Mouse (Mus musculus) small intestine, adult 2 months (tissue): ENCODE measurements at regions not wholly inside any gene's neighbourhood (a gene's known extent, or its start where the extent isn't known, plus 50 kb on each side); places are given as distances from the start of the nearest gene placed in this dataset.
"Not testable (repeated sequence)": the region's sequence is repeated elsewhere in the genome, so short reads cannot be mapped to it uniquely, and the experiment has no call there.

ENCODE experiments used
- H3K27ac ChIP-seq: fragments of 200-500 bp; 2 replicates; pipeline ENCODE4 v1.5.1; 2012; ENCODE audit warnings: low read depth, low read length, control low read depth, inconsistent platforms; ENCODE audit not compliant: insufficient read depth
- H3K27me3 ChIP-seq: fragments of 200-500 bp; 2 replicates; pipeline ENCODE4 v1.6.1; 2012; ENCODE audit warnings: mild to moderate bottlenecking, moderate library complexity, low read length, inconsistent platforms; ENCODE audit not compliant: control insufficient read depth, insufficient read depth
- H3K36me3 ChIP-seq: fragments of 200-500 bp; 2 replicates; pipeline ENCODE4 v1.6.1; 2012; ENCODE audit warnings: mild to moderate bottlenecking, low read length, control low read depth, inconsistent platforms; ENCODE audit not compliant: control insufficient read depth, insufficient read depth
- H3K4me1 ChIP-seq: fragments of 200-500 bp; 2 replicates; pipeline ENCODE4 v1.6.1; 2012; ENCODE audit warnings: low read length, inconsistent platforms, mixed read lengths; ENCODE audit not compliant: control insufficient read depth, insufficient read depth, insufficient read length
- H3K4me3 ChIP-seq: fragments of 200-500 bp; 2 replicates; pipeline ENCODE4 v1.5.1; 2012; ENCODE audit warnings: low read depth, mild to moderate bottlenecking, control low read depth, inconsistent platforms, low read length, moderate library complexity
- CTCF ChIP-seq: fragments of 200-500 bp; IDR thresholded peaks from 2 replicates; pipeline ENCODE4 v1.5.1; 2012; ENCODE audit warnings: low read depth, mild to moderate bottlenecking, control low read depth, inconsistent platforms, low read length, moderate library complexity, mixed read lengths; ENCODE audit not compliant: insufficient replicate concordance, insufficient read length; ENCODE audit errors: extremely low read depth
- POLR2A ChIP-seq: fragments of 200-500 bp; IDR thresholded peaks from 2 replicates; pipeline ENCODE4 v1.6.1; 2012; ENCODE audit warnings: low read depth, mild to moderate bottlenecking, control low read depth, inconsistent platforms, low read length, moderate library complexity
- WGBS: fragments of 180-500 bp; shearing (Covaris S2); methylation state at CpG from one replicate; pipeline ENCODE4 v1.1.7; 2018; 5-methylcytosine and 5-hydroxymethylcytosine counted together

DNA sequence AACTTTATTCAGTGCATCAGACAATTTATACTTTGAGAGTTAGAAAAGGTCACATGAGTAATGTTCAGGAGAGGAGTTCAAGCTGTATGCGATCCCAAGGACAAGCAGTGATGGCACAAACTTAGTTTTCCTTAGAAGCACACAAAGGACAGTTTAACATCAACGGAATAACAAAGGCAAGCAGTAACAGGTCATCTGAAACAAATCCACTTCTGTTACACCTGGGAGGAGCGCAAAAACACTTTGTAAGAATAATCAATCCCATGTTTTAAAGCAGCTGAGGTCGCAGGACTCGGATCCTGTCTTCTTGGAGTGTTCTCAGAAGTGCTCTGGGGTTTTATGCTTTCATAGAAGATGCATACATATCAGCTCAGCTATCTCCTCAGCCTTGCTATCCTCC is 183.7 kb upstream of the Tmc3 start:
- no peak overlapping the region for H3K4me3 ChIP-seq
- H3K4me1 ChIP-seq = no peaks in the 10 kb centered on the region
- TF ChIP-seq POLR2A (no peak), CTCF (no peak)
- 81% methylated on average over 5 of the region's 5 CpGs for WGBS
- no peaks in the 10 kb centered on the region for H3K36me3 ChIP-seq
- H3K27ac ChIP-seq = no peak overlapping the region
- H3K27me3 ChIP-seq = no peaks in the 10 kb centered on the region

DNA sequence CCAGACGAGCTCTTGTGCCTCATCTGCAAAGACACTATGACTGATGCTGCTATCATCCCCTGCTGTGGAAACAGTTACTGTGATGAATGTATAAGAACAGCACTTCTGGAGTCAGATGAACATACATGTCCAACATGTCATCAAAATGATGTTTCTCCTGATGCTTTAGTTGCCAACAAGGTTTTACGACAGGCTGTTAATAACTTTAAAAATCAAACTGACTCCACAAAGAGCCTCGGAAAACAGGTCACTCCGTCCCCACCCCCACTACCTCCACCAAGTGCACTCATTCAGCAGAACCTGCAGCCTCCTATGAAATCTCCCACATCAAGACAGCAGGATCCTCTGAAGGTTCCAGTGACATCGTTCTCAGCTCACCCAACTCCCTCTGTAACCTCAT is 172.0 kb upstream of the Tmc3 start:
- not testable (repeated sequence) for H3K4me1 ChIP-seq, H3K27ac ChIP-seq, H3K27me3 ChIP-seq, H3K4me3 ChIP-seq, H3K36me3 ChIP-seq
- WGBS = 66% methylated on average over 5 of the region's 5 CpGs

DNA sequence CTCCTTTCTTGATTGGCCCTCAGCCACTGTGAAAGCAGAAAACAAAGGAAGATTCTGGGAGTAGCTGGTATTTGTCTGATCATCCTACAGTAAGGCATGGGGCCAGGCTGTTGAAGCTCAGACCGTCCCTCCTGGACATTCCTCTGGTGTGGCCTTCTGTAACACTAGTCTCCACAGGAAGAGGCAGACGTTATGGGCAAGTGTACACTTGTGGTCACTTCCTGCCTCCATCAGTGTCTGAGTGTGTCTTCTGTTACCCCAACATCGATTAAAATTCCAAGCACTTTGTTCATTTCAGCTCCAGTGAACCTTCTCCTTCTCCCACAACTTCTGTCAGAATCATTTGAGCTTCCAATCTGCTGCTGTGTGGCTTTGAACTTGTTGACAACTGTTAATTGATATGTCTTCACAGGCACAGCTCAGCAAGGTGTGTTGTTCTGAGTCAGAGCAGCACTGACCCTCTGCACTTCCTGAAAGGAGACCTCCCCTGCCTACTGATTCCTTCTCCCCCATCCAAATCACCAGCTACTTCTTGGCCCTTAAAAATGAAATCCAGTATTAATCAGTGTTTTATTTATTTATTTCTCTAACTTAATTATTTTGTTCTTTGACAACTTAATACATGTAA is 154.7 kb upstream of the Tmc3 start:
- Histone ChIP-seq H3K27ac (no peak overlapping the region), H3K4me3 (no peak overlapping the region), H3K4me1 (no peaks in the 10 kb centered on the region), H3K36me3 (no peaks in the 10 kb centered on the region), H3K27me3 (no peaks in the 10 kb centered on the region)
- WGBS = 69% methylated on average over 3 of the region's 3 CpGs
- no peak for TF ChIP-seq CTCF
- TF ChIP-seq POLR2A = no peak

DNA sequence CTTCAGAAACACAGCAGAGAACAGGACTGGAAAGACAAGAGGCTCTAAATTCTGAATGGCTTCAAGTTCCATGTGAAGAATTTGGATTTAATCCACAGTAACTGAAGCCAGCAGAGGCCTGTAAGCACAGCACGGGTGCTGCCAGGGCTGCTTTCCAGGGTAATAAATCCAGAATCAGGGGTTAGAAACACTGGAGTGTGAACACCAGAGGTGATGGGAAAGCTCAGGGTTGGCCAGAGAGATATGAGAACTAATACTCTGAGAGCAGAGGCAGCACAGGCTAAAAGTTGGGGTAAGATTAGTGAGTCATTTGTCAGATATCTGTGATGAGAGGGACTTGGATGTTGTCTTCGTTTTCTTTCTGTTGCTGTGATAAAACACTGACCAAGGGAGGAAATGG is 153.6 kb upstream of the Tmc3 start:
- 21% methylated on average over 2 of the region's 2 CpGs for WGBS
- H3K27ac ChIP-seq = no peak overlapping the region

DNA sequence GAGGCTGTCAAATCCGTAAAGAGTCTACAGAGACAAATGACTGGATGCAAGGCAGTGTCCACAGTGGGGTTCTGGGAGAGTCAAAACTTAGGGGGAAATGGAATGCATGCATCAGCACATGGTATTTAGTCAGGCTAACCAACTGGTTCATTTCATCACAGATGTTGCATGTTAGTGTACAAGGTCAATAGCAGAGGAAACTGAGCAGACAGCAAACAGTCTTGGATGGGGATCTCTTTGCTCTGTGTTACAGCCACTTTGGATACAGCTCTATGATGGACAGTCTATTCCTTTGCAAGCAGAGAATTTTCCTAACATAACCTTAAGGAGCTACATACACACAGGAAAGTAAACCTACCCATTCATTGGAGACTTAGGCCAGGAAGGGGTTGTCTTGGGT is 151.9 kb upstream of the Tmc3 start:
- WGBS = 65% methylated on average over 1 of the region's 1 CpGs
- H3K27me3 ChIP-seq = no peaks in the 10 kb centered on the region
- TF ChIP-seq POLR2A (no peak), CTCF (no peak)

More for the DNA sequence above, 153.6 kb upstream of the Tmc3 start:
- Histone ChIP-seq H3K4me1 (no peaks in the 10 kb centered on the region), H3K36me3 (no peaks in the 10 kb centered on the region), H3K27me3 (no peaks in the 10 kb centered on the region), H3K4me3 (no peak overlapping the region)
- TF ChIP-seq POLR2A = no peak
- TF ChIP-seq CTCF = no peak

DNA sequence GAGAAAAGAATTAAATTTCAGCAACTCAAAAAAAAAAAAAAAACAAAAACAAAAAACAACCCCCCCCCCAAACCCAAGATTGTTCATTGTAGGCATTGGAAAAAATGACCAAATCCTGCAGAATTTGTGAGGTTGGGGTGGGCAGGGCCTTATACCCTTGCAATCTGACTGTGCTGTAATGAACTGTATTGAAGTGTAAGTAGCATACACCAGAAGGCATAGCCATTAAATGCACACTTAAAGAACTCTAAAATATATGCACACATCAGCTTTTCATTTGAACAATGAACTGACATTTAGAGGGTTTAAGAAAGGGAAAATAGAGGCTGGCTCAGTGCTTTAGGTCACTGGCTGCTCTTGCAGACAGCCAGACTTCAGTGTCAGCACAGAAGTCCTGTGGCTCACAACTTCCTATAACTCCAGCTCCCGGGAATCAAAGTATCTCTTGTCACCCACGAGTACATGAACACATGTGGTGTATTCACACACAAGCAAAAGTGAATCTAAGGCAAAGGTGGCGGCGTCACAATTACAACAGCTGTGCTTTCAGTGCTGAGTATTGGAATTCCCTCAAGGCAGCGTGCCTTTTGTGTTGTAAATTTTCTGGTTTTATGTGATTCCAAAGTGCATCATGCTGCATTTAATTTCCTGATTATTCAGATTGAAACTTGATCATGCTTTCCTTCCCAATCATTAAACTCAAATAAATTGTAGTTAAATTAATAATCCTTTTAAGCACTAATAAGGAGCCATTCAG is 150.6 kb upstream of the Tmc3 start:
- TF ChIP-seq POLR2A (no peak), CTCF (no peak)
- WGBS = 56% methylated on average over 5 of the region's 5 CpGs
- H3K4me1 ChIP-seq = no peaks in the 10 kb centered on the region
- no peaks in the 10 kb centered on the region for H3K27me3 ChIP-seq
- H3K36me3 ChIP-seq = no peaks in the 10 kb centered on the region
- no peak overlapping the region for H3K4me3 ChIP-seq
- no peak overlapping the region for H3K27ac ChIP-seq

More for the DNA sequence above, 151.9 kb upstream of the Tmc3 start:
- H3K4me1 ChIP-seq = no peaks in the 10 kb centered on the region
- H3K27ac ChIP-seq = no peak overlapping the region
- H3K4me3 ChIP-seq = no peak overlapping the region
- H3K36me3 ChIP-seq = no peaks in the 10 kb centered on the region

DNA sequence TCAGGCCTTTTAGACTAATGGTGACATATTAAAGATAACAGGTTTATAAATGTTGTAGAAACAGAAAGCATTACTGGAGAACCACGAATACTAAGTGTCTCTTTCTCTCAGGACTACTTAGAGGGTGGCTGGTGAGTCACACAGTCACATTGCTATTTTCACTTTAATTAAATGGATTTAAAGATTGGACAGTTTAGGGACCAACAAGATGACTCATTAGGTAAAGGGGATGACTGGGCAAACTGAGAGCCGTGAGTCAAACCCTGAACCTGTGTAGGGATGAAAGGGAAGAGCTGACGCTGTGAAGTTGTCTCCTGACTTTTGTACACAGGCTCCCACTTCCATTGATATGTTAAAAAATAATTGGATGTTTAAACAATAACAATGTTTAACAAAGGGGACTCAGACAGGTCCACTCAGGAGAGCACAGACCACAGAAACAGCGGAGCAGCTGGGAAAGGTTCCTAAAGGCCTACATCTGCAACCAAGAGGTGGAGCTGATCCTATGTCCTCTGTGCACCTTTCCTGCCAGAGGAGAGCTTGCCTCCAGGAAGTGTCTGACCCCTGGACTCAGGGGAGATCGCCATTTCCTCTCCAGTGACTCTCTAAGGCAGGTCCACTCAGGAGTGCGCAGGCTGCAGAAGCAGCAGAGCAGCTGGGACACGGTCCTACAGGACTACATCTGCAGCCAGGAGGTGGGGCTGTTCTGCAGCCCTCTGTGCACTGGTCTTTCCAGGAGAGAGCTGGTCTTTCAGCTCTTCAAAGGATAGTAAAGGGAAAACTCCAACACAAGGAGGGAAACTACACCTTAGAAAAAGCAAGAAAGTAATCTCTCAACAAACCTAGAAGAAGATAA is 146.0 kb upstream of the Tmc3 start:
- no peaks in the 10 kb centered on the region for H3K27me3 ChIP-seq
- no peak overlapping the region for H3K4me3 ChIP-seq
- H3K27ac ChIP-seq = no peak overlapping the region
- H3K4me1 ChIP-seq = no peaks in the 10 kb centered on the region
- H3K36me3 ChIP-seq = no peaks in the 10 kb centered on the region
- WGBS = 50% methylated on average over 7 of the region's 7 CpGs
- no peak for TF ChIP-seq CTCF
- TF ChIP-seq POLR2A = no peak
